Mouse (Mus musculus) splenic B cell, adult 2 months (primary cell): ENCODE results near the gene Fbxl17.

ENCODE experiments used
- DNase-seq: peaks from one replicate; pipeline ENCODE4 v3.0.0-alpha.2; 2011; ENCODE audit warnings: low read depth, low spot score
- H3K27me3 ChIP-seq: 2 replicates; pipeline ENCODE4 v1.6.1; 2012; ENCODE audit warnings: mild to moderate bottlenecking, low read length, moderate library complexity, mixed read lengths; ENCODE audit not compliant: control insufficient read depth, poor library complexity, insufficient read depth, severe bottlenecking
- H3K36me3 ChIP-seq: 2 replicates; pipeline ENCODE4 v1.6.1; 2012; ENCODE audit warnings: mild to moderate bottlenecking, low read length, moderate library complexity, mixed read lengths; ENCODE audit not compliant: control insufficient read depth, poor library complexity, insufficient read depth, severe bottlenecking

Fbxl17 gene

DNA sequence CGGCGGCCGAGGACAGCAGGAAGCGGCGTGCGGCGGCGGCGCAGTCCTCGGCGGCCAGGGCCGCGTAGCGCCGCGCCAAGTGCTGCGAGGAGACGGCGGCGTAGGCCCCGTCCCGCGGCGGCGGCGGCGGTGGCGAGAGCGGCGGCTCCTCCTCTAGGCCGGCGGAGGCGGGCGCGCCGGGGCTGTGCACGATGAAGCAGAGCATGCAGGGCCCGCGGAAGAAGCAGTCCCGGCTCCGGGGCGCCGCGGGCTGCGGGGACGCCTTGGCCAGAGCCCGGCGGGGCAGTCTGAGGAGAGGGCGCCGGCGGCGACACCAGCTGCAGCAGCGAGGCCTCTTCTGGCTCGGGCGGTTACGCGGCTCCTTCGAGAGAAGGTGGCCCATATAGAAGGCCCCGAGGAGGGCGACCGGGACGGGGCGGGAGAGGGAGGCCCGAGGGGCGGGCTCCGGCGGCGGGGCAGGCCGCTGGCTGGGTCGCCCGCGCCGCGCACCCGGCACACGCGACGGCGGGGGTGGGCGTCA lies at the start of gene Fbxl17:
Fbxl17 (minus strand) TSS at position 382 of the 520 bp plus-strand sequence.
- Histone ChIP-seq H3K27me3 (no peaks in the 10 kb centered on the region), H3K36me3 (no peaks in the 10 kb centered on the region)
- peak; percentile 62 for DNase-seq

DNA sequence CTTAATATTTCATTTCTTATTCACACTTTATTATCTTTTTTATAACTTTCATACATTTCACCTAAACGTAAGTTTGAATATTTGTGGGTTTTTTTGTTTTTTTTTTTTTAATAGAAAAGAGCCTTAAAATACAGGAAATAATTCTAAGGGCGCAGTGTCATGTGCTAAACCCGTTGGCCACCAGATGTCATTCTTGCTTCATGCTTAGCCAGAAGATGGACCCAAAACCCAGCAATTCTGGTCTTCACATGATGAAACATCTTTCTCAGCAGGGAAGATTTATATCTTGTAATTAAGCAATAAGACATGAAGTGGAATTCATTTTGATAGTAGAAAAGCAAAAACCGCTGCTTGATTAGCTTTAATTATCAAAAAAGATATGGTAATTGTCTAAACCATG lies 47.6 kb upstream of the Fbxl17 start:
- Histone ChIP-seq H3K27me3 (no peaks in the 10 kb centered on the region), H3K36me3 (no peaks in the 10 kb centered on the region)
- DNase-seq: no peak

DNA sequence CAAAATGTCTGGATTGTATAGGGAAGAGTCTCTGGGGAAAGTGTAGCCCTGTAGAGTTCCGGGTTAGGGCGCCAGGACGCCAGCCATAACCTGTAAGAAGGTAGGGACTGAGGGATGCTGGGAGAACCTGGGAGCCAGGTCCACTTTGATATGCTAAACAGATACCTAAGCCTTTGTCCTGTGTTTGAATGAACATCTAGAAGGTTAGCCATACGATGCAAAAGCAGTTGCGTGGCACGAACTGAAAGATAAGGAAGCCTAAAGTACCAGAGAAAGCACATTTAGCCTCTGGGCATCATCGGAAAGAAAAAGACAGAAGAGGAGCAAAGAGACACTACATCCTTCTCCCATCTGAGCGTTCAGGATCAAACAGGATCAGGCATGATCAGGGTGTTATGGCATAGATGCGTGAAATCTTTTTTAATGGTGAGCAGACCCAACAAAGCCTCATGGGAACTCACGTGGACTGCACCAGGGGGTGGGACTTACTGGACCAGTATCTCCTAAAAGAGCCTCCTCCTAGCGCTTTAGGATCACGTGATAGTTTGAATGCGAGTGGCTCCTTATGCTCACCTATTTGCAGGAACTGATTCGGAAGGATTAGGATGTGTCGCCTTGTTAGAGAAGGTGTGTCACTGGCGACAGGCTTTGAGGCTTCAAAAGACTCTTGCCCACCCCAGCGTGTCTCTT lies 34.9 kb upstream of the Fbxl17 start:
- DNase-seq: no peak
- Histone ChIP-seq H3K36me3 (no peaks in the 10 kb centered on the region), H3K27me3 (no peaks in the 10 kb centered on the region)

DNA sequence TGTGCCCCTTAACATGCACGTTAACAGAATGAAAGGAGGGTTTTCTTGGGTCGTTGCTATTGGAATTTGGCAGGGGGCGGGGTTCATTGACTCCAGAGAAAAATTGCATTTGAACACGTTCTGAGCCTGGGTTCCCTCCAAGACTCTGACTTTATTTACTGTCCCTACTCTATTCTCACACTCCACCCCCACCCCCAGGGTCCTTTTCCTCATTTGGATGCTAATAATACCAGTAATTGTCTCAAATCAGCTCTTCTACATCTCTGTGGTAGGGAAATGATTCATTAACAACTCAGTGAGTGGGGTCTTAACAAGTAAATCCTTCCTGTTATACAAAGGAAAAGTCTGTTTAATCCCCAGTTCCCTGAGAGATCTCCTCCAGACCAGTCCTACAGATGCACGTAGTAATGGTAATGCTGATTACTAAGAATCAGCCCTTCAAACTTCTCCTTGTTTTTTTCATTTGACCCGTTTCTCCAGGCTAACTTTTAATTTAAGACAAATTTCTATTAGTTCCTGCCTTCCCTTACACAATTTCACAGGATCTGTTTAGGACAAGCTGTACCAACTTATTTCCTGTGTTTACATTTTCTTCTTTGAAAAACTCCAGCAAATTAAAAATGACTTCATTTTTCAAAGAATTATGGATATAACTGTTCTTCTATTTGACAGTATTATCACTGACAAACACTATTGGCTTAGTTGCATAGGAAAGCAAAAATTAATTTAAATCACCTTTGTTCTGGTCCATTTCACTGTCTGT lies 33.4 kb upstream of the Fbxl17 start:
- Histone ChIP-seq H3K36me3 (no peaks in the 10 kb centered on the region), H3K27me3 (no peaks in the 10 kb centered on the region)
- no peak for DNase-seq

DNA sequence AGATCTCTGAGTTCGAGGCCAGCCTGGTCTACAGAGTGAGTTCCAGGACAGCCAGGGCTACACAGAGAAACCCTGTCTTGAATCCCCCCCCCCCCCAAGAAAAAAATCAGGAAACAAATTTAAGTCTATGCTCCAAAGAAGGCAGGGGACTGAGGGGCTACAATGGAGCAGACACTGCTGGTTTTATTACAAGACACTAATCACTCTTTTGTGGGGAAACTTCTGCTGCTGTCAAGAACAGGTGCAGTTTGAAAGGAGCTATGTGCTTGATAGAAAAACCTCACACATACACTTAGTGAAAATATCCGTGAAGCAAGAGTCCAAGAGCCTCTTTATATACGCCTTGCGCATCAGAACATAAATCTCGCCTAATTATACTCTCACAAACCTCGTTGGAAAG lies 29.7 kb upstream of the Fbxl17 start:
- DNase-seq: no peak
- no peaks in the 10 kb centered on the region for H3K36me3 ChIP-seq

DNA sequence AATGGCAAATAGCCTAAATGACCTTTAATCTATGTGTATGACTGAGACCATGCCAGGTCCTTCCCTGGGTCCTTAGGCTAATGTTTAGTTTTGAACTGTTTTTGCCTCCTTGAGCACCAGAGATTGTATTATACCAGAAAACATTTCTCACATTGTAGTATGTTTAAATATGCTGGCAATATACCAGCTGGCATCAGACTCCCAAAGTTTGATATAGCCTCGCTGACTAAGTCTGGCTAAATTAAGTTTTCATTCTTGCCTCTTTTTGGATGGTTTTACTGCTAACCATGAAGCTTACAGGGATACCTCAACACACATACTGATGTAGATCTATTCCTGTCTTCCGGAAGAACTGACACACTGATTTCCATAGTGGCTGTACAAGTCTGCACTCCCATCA lies 20.9 kb upstream of the Fbxl17 start:
- no peak for DNase-seq
- Histone ChIP-seq H3K36me3 (no peaks in the 10 kb centered on the region), H3K27me3 (no peaks in the 10 kb centered on the region)

More for the DNA sequence above, 29.7 kb upstream of the Fbxl17 start:
- H3K27me3 ChIP-seq: no peaks in the 10 kb centered on the region

DNA sequence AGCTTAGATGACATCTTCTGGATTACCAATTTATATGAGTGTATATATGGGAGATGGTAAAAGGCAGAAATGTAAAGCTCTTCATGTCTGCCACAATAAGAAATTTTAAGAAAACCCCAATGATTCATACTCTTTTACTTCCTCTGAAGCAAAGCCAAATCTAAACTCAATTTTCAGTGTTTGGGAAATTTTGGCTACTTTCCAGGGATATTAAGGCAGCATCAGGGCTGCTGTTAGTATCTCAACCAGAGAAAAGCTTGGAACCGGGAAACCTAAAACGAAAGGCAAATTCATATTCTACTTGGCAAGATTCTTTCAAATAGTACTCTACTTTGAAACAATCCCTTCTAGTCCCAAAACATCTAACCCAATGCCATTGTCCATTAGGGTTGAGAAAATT lies 10.6 kb upstream of the Fbxl17 start:
- DNase-seq: no peak
- no peaks in the 10 kb centered on the region for H3K36me3 ChIP-seq
- no peaks in the 10 kb centered on the region for H3K27me3 ChIP-seq

DNA sequence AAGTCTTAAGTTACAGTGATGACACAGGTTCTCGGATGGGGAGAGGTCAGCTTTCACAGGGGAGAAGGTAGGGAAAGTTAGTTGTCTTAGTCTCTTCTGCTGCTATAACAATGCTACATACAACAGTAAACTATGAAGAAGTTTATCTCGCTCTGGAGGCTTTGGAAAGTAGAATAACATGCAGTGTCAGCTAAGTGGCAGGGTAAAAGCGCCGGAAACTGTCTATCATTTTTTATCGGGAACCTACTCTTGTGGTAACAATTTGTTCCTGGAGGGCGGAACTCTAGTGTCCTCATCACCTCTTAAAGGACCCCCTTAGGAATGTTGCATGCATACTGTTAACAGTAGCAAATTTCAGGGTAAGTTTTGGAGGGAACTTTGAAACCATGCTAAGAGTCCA lies 1.3 kb upstream of the Fbxl17 start:
- H3K36me3 ChIP-seq: no peaks in the 10 kb centered on the region
- no peaks in the 10 kb centered on the region for H3K27me3 ChIP-seq
- no peak for DNase-seq

DNA sequence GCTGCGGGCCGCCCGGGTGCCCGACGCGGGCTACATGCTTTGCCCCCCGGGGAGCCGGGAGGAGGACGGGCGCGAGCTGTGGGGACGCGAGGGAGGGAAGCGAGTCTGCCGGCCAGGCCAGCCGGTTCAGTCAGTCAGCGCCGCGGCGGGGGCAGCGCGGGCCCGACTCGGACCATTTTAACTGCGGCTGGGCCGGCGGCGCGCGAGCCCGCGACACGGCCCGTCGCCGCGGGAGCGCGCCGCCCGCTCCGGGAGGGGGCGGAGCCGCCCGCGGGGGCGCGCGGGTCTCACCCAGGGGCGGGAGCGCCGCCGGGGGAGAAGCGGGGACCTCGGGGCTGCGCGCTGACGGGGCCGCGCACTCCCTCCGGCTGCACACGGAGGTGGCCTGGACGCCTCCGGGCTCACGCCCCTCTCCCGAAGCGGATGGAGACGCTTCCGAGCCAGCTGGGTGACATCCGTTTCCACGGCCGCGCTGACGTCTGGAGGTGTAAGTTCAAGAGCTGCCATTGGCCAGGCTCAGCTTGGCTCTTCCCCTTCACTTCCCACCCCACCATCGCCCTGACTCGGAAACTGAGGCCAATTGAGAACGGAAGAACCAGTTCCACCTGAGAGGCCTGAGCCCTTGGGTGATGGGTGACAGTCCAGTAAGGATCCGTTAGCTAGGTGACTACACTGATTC lies 478 bp upstream of the Fbxl17 start:
- no peaks in the 10 kb centered on the region for H3K27me3 ChIP-seq
- peak; percentile 85 for DNase-seq
- no peaks in the 10 kb centered on the region for H3K36me3 ChIP-seq

DNA sequence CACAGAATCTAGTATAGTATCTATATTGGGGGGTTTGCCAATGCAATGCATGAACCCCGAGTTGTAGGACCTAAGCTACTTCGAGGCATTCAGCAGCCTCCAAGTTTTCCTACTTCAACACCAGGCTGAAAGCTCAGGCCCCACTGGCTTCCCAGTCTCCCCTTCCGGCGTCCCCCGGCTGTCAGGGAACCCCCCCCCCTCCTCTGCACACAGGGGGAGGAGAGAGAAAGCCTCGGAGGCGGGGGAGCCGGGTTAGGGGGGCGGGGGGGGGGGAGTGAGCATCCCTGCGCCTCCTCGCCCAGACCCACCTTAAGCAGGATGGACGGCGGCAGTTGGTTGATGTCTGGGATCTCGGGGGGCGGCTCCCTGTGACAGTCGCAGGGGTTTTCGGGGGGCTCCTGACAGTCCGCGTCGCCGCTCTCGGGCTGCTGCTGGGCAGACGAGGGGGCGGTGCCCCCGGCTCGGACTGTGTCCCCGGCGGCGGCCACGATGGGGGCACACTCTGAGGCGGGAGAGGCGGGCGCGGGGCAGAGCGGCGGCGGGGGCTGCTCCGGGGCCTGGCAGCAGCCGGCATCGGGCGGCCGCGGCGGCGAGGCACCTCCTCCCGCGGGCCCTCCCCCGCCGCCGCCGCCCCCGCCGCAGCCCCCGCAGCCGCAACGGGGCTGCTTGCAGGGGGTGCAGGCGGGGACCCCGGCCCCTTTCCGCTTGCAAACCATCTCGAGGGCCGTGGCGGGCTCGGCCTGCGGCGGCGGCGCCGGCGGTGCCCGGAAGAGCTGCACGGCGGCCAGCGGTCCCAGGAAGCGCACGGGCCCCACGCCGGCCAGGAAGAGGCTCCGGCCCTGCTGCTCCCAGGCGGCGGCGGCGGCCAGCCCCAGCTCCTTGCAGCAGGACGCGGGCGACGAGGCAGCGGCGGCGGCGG lies 841 bp downstream of the Fbxl17 start:
- no peaks in the 10 kb centered on the region for H3K27me3 ChIP-seq
- DNase-seq: peak; percentile 22
- no peaks in the 10 kb centered on the region for H3K36me3 ChIP-seq

DNA sequence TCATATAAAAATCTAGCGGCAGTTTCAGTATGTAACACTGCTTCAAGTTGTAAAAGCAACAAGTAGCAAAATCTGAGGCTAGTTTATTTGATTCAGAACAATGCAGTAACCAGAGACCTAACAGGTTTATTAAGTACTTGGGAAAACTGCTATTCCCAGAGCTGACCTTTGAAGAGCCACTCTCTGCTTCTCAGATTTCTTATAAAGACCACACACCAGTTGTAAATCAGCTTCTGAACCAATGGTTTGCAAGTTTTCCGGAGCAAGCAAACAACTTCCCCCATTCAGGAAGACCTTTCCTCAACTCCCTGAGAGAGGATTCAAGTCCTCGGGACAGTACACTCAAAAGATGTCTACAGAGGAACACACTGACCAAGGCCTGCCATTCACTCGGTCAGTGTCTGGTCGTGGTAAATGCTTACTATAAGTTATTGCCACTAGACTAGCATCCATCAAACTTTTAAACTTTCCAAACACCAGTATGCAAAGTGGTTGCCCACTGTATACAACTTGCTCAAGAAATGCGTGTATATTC lies 1.6 kb downstream of the Fbxl17 start:
- no peak for DNase-seq
- no peaks in the 10 kb centered on the region for H3K36me3 ChIP-seq
- no peaks in the 10 kb centered on the region for H3K27me3 ChIP-seq

DNA sequence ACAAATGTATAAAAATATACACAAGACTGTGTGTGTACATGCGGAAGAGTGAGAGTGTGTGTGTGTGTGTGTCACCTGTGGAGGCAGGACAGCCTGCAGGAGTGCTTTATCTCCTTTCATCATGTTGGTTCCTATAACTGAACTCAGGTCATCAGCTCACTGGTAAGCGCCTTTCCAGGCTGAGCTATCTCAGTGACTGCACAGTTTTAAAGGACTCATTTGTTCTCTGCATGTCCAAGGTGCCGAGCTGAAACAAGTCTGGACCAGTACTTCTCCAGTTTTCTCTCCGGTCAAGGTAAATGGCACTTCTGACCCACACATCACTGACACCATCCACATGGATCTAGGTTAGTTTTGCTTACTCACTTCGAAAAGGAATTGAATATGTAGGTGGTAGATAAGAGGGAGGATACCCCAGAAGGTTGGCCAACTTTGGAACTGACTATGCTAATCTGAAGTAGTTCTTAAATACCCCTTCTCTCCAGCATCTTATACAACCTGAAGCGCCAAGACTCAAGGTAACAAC lies 2.5 kb downstream of the Fbxl17 start:
- no peak for DNase-seq
- Histone ChIP-seq H3K36me3 (no peaks in the 10 kb centered on the region), H3K27me3 (no peaks in the 10 kb centered on the region)

DNA sequence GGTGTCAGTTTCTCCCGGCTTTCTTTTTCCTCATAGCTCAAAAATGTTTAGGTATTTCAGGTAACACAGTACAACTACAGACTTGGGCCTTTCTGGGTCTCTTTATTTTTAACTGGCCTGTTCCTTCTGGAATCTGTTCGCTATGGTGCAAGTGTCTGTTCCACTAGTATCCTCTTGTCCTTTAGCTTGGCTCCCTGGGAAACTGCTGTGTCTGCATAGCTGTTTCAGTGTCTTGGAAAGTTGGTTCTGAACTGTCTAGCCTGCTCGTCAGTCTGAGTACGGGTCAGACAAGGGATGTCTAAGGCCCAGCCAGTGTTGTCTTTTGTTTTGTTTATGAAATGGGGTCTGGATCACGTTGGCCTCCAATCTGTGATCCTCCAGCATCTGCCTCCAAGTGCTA lies 3.7 kb downstream of the Fbxl17 start:
- Histone ChIP-seq H3K36me3 (no peaks in the 10 kb centered on the region), H3K27me3 (no peaks in the 10 kb centered on the region)
- DNase-seq: no peak
